Mouse (Mus musculus) liver, postnatal 0 days (tissue): ENCODE results near the gene Msh5.

Experiments used
- CTCF ChIP-seq: sonication (generic); IDR thresholded peaks from 2 replicates; pipeline ENCODE4 v1.5.1; 2016; ENCODE audit warnings: antibody characterized with exemption, low read depth
- EP300 ChIP-seq: IDR thresholded peaks from 2 replicates; pipeline ENCODE4 v1.6.1; 2016; ENCODE audit warnings: antibody characterized with exemption, low read depth, mild to moderate bottlenecking

GRCm38 (mm10) chr17:35092403-35093198, 46.1 kb upstream of the Msh5 start:
- no peak for TF ChIP-seq CTCF
- no peak for TF ChIP-seq EP300
